27 mouse cellular contexts compared by ENCODE assay signal in the genomic region with DNA sequence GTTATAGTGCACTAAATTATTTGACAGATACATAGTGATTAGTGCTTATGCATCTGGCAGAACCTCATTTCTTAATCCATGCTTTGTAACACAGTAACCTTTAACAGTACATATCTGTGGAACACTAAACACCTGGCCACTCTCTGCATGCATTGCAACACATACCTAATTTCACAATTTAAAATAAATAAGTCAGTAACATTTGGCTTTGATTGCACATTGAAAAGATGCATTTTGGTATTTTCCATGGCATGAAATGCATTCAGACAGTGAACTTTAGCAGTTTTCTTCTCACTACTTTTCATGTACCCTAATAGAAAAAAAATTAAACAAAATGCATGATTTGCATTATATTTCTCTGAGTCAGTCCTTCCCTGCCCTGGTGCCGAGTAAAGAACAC.
"Had no signal": no experiment of that assay in that cellular context is flagged by ENCODE, and none has a peak within 500 bp of the region (broad histone marks: within the 10 kb centered on the region; RNA-seq: fewer than 3 reads in every experiment).

No protein-coding gene starts in this region.

- H3K4me2 ChIP-seq: embryonic facial prominence, embryonic 12.5 days; embryonic facial prominence, embryonic 13.5 days; embryonic facial prominence, embryonic 15.5 days; forebrain, embryonic 12.5 days; forebrain, embryonic 13.5 days; forebrain, embryonic 15.5 days had no signal

- DNase-seq: cerebellum, adult 8-10 months; cerebellum, adult 9-10 months; cerebellum, adult 9-11 months; cerebellum, postnatal 10 days; cerebellum, postnatal 14 days; cerebellum, postnatal 25 days; cerebellum, postnatal 36 days; embryo, embryonic 11 days; forebrain, postnatal 0 days; gastrocnemius, adult 2 months; gastrocnemius, postnatal 10 days; gastrocnemius, postnatal 14 days; gastrocnemius, postnatal 25 days; gastrocnemius, postnatal 36 days; heart, adult 18-20 months; heart, adult 2 months had no signal

- H3K27ac ChIP-seq: embryonic facial prominence, embryonic 10.5 days; embryonic facial prominence, embryonic 12.5 days; embryonic facial prominence, embryonic 13.5 days; embryonic facial prominence, embryonic 15.5 days; forebrain, embryonic 10.5 days; forebrain, embryonic 12.5 days; forebrain, embryonic 13.5 days; gastrocnemius, adult 2 months; heart, adult 2 months had no signal

- H3K4me3 ChIP-seq: embryonic facial prominence, embryonic 10.5 days; embryonic facial prominence, embryonic 12.5 days; embryonic facial prominence, embryonic 13.5 days; embryonic facial prominence, embryonic 15.5 days; erythroblast, embryonic 14.5 days; forebrain, embryonic 10.5 days; forebrain, embryonic 12.5 days; forebrain, embryonic 13.5 days; forebrain, embryonic 15.5 days; gastrocnemius, adult 2 months; heart, adult 2 months had no signal

- H3K36me3 ChIP-seq: embryonic facial prominence, embryonic 10.5 days; embryonic facial prominence, embryonic 12.5 days; embryonic facial prominence, embryonic 13.5 days; embryonic facial prominence, embryonic 15.5 days; forebrain, embryonic 10.5 days; forebrain, embryonic 12.5 days; forebrain, embryonic 15.5 days had no signal

- ATAC-seq: forebrain, embryonic 13.5 days; forebrain, embryonic 14.5 days; forebrain, embryonic 15.5 days; forebrain, embryonic 16.5 days; forebrain, postnatal 0 days had no signal

- H3K9me3 ChIP-seq: embryonic facial prominence, embryonic 10.5 days; embryonic facial prominence, embryonic 12.5 days; embryonic facial prominence, embryonic 13.5 days; embryonic facial prominence, embryonic 15.5 days; forebrain, embryonic 10.5 days; forebrain, embryonic 12.5 days; forebrain, embryonic 13.5 days; forebrain, embryonic 15.5 days had no signal

- H3K27me3 ChIP-seq: embryonic facial prominence, embryonic 12.5 days; embryonic facial prominence, embryonic 13.5 days; embryonic facial prominence, embryonic 15.5 days; forebrain, embryonic 15.5 days had no signal

- H3K4me1 ChIP-seq: embryonic facial prominence, embryonic 10.5 days; embryonic facial prominence, embryonic 12.5 days; embryonic facial prominence, embryonic 13.5 days; embryonic facial prominence, embryonic 15.5 days had no signal

- H3K9ac ChIP-seq: embryonic facial prominence, embryonic 12.5 days; embryonic facial prominence, embryonic 13.5 days; embryonic facial prominence, embryonic 15.5 days; forebrain, embryonic 12.5 days; forebrain, embryonic 13.5 days; forebrain, embryonic 15.5 days; forebrain, postnatal 0 days had no signal
